Mouse (Mus musculus) testis, adult 2 months (tissue): Measurements from ENCODE around the gene Dhx35.

Experiments used
- CTCF ChIP-seq: fragments of 200-500 bp; IDR thresholded peaks from 2 replicates; pipeline ENCODE4 v1.5.1; 2012; ENCODE audit warnings: low read depth, mild to moderate bottlenecking, inconsistent platforms, low read length, moderate library complexity; ENCODE audit not compliant: control insufficient read depth, insufficient read depth, insufficient replicate concordance
- POLR2A ChIP-seq: fragments of 200-500 bp; IDR thresholded peaks from 2 replicates; pipeline ENCODE4 v1.6.1; 2012; ENCODE audit warnings: low read depth, mild to moderate bottlenecking, inconsistent platforms, low read length, moderate library complexity; ENCODE audit not compliant: control insufficient read depth

DNA sequence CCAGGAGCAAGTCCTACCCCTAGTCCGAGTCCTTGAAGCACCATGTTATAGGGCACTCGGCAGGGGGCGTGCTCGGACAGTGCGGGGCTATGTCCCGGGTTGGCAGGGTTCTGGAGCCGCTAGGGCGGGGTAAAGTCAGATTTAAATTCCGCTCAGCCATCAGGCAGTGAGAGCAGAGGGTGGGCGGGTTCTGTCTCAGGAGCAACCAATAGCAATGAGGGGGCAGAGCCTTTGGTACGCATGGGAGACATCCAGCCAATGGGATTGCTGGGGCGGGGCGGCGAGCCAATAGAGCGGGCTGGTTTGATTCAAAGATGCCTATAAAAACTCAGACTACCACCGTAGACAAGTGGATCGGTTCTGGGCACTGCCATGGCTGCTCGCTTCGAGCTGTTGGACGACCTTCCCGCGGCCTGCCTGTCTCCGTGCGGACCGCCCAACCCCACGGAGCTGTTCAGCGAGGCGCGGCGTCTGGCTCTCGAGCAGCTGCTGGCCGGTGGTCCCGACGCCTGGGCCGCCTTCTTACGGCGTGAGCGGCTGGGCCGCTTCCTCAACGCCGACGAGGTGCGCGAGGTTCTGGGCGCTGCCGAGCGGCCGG lies 26.8 kb upstream of the Dhx35 start, which contains the start of gene Fam83d:
- TF ChIP-seq CTCF (peak; percentile 66; the same call in 1 of the 2 replicates), POLR2A (peak; percentile 91)
